Mouse (Mus musculus) lung, adult 2 months (tissue): Measurements from ENCODE around the gene Amfr. TPM values are rescaled to one million over a fixed set of nuclear protein-coding genes. Genes with fewer than 3 reads are reported as not detected.
A peak's percentile ranks its signal among the peaks of the same experiment; 100 is the strongest.

Experiments used
- DNase-seq: peaks from one replicate; pipeline ENCODE4 v3.0.0; 2022
- H3K4me1 ChIP-seq: fragments of 200-500 bp; 2 replicates; pipeline ENCODE4 v1.6.1; 2011; ENCODE audit warnings: low read length; ENCODE audit not compliant: control insufficient read depth, insufficient read depth
- H3K4me3 ChIP-seq: fragments of 200-500 bp; replicated peaks from 2 replicates; pipeline ENCODE3; 2011; ENCODE audit warnings: low read depth, mild to moderate bottlenecking, control low read depth, low read length; ENCODE audit errors: extremely low read depth
- CTCF ChIP-seq: fragments of 200-500 bp; IDR thresholded peaks from 2 replicates; pipeline ENCODE4 v1.5.1; 2011; ENCODE audit warnings: mild to moderate bottlenecking, low read length, control low read depth; ENCODE audit not compliant: insufficient read depth
- POLR2A ChIP-seq: fragments of 200-500 bp; IDR thresholded peaks from 2 replicates; pipeline ENCODE4 v1.6.1; 2011; ENCODE audit warnings: low read depth, mild to moderate bottlenecking, control low read depth, low read length, borderline replicate concordance; ENCODE audit errors: extremely low read depth
- WGBS: fragments of 180-500 bp; shearing (Covaris S2); methylation state at CpG from one replicate; pipeline ENCODE4 v1.1.7; 2018; 5-methylcytosine and 5-hydroxymethylcytosine counted together
- polyA plus RNA-seq: library from polyadenylated mRNA; depleted of rRNA; stranded (reverse); fragments of >200 nt; gene quantifications from 2 replicates; pipeline ENCODE4 v1.2.3, GENCODE M21; 2012; rRNA removed

Gene Amfr
- polyA plus RNA-seq = 120 and 134 TPM in 2 replicates

DNA sequence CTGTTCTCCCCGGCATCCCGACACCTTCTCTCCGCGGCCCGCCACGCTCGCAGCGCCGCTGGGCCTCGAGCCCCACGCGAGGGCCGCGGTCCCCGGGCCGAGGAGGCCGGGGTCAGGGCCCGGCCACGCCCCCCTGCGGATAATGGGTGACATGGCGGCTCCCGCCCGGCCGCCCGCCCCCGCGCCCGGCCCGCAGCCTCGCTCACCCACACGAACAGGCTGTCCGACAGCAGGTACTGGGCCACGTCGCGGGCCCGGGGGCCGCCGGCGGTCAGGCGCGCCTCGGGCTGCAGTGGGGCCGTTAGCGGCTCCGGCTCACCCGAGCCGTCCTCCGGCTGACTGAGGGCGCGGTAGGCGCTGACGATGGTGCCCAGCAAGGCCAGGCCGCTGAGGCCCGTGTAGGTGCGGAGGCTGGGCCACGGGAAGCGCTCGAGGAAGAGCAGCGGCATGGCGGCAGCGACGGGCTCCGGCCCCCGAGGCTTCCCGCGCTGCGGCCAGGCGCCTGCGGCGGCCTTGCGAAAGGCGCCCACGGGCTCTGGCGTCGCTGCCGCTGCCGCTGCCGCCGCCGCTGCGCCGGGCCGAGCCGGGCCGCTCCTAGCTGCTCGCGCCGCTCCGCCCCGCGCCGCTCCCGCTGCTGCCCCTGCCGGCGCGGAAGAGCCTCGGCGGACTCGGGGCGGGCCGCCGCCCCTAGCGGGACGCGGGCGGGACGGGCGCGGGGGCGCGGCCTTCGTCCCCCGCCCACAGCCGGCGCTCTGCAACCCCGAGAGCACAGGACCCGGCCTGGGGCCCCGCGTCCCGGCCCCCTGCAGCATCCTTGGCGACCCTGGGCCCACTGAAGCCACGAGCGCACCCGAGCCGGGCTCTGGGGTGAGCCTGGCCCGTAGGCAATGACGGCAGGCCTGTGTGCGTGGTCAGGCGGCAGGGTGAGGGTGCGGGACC lies at the start of gene Amfr:
TSS of gene Amfr (minus strand) at position 830 of the 939 bp plus-strand sequence.
- WGBS = under 1% methylated on average over 126 of the region's 130 CpGs
- peak; percentile 70 for DNase-seq
- peaks cover 11% of the 10 kb centered on the region for H3K4me1 ChIP-seq
- H3K4me3 ChIP-seq = peak within 1 kb of the TSS; percentile 78
- TF ChIP-seq POLR2A (no peak), CTCF (no peak)

DNA sequence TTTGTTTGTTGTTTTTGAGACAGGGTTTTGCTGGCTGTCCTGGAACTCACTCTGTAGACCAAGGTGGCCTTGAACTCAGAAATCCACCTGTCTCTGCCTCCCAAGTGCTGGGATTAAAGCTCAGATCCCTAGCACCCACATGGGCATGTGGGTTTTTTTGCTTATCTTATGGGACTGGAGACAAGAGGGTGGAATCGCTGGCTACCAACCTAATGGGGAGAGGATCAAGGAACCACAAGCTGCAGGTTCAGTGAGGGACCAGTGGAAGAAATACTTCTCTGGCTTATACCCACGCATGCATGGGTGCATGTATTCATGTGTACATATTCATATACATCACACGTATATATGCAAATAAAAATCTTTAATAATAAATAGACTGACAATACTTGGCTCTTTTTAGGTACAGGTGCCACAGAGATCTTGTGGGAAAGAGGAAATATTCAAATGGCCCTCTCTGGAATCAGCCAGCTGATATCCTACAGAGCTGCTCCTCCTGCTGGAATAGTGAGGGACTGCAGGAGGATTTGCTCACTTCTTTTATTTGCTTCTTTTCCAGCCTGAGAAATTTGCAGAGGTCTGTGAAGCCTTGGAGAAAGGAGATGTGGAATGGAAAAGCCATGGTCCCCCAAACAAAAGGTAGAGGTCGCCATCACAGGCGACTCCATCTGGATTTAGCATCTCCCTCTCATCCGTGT lies 44.7 kb upstream of the Amfr start:
- TF ChIP-seq CTCF (peak; percentile 30; the same call in 1 of the 2 replicates), POLR2A (no peak)
- Histone ChIP-seq H3K4me3 (no peak overlapping the region), H3K4me1 (no peaks in the 10 kb centered on the region)
- DNase-seq = peak; percentile 37
- WGBS = 66% methylated on average over 6 of the region's 6 CpGs

DNA sequence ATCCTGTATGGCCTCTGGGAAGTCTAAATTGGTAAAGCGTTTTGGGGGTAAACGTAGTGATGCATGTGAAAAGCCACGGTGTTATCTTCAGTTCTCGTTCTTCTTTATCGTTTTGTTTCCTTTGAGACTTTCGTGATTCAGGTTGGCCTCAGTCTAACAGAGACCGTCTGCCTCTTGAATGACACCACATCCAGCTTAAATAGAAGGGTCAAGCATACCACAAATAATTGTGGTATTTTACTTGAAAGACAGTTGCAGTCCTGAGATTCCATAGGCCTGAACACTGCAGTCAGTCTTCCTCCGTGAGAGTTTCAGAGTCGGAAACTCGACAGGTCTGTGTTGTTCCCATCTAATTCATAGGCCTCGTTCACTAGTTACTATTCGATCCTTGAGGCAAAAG lies 40.1 kb upstream of the Amfr start:
- WGBS = 82% methylated on average over 12 of the region's 12 CpGs
- no peaks in the 10 kb centered on the region for H3K4me1 ChIP-seq
- no peak overlapping the region for H3K4me3 ChIP-seq
- DNase-seq = no peak
- TF ChIP-seq POLR2A = no peak
- no peak for TF ChIP-seq CTCF

DNA sequence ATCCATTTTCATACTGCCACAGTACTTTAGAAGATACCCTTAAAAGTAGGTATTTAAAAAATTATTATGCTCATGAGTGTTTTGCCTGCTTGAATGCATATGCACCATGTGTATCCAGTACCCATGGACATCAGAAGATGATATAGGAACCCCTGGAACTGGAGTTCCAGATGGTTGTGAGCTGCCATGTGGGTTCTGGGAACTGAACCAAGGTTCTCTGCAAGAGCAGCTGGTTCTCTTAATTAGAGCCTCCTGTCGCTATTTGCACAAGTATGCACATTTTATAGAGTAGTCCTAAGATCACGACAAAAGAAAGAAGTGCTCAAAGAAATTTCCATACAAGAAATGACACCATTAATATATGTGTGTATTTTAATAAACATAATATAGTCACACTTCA lies 35.2 kb upstream of the Amfr start:
- TF ChIP-seq POLR2A (no peak), CTCF (no peak)
- no peak for DNase-seq
- H3K4me1 ChIP-seq = no peaks in the 10 kb centered on the region
- H3K4me3 ChIP-seq = no peak overlapping the region
- WGBS = 71% methylated on average over 2 of the region's 2 CpGs

DNA sequence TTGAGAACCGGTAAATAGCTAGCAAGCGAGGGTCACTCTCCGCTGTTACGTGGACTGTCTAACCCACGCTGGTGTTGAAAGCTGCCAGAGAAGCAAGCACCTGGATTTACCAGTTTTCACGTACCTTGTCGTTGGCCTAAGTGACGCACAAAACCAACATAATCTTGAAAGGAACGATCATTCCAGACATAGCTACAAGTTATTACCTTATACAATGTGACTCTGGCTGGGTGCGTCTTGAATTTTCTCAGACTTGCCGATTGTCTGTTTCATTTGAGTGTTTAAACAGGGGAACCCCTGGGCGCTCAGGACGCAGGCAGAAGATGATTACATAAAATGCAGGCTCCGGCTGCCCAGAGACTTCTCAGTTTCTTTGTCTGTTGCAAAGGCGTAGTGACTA lies 25.2 kb upstream of the Amfr start:
- peak; percentile 16 for DNase-seq
- TF ChIP-seq CTCF = no peak
- TF ChIP-seq POLR2A = no peak
- peak overlapping the region; percentile 87 for H3K4me3 ChIP-seq
- WGBS = 5% methylated on average over 15 of the region's 15 CpGs
- H3K4me1 ChIP-seq = peaks cover 12% of the 10 kb centered on the region

DNA sequence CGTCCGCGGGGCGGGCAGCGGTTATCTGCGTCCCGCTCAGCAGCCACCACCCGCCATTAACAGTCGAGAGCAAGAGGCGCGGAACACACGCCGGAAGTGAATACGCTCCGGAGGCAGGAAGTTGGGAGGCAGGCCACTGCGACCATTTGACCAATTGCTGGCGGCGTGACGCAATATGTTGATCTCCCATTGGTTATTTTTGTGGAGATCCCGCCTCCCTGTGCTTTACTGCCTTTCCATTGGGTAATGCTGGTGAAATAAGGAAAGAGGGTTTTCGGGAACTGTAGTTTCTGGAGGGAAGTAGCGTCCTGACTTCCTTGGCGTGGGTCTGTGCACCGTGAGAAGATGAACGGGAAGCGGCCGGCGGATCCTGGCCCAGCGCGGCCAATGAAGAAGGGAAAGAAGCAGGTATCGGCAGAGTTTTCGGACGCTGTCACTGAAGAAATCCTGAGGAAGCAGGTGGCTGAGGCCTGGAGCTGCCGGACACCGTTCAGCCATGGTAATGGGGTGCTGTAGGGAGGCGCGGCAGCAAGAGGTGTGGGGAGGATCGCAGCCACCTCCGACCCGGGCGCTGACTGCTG lies 24.4 kb upstream of the Amfr start, which contains the start of the genes Nudt21 and Ogfod1:
TSS of gene Nudt21 (minus strand) at position 88 of the 581 bp plus-strand sequence.
TSS of gene Ogfod1 (plus strand) at position 255 of the 581 bp plus-strand sequence.
- TF ChIP-seq POLR2A (peak; percentile 75), CTCF (no peak)
- under 1% methylated on average over 41 of the region's 41 CpGs for WGBS
- Histone ChIP-seq H3K4me1 (peaks cover 12% of the 10 kb centered on the region), H3K4me3 (peak within 1 kb of the TSS; percentile 87)
- DNase-seq = peak; percentile 89

DNA sequence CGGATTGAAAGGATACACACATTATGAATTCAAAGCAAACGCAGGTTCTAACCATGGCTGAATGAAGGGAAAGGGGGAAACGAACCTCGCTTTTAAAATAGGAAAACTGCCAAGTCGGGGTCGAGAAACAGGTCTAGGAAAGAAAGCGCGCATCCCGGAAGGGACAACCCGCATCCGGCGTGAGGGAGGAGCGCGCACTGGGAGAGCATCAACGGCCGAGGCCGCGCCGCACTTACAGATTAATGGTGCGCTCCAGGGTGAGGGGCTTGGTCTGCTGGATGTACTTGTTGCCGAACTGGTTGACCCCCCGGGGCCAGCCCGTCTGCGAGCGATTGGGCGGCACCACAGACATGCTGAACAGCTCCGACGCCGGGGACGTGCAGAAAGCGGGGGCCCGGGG lies 23.9 kb upstream of the Amfr start:
- Histone ChIP-seq H3K4me3 (peak overlapping the region; percentile 77), H3K4me1 (peaks cover 12% of the 10 kb centered on the region)
- WGBS = under 1% methylated on average over 29 of the region's 32 CpGs
- DNase-seq = peak; percentile 45

DNA sequence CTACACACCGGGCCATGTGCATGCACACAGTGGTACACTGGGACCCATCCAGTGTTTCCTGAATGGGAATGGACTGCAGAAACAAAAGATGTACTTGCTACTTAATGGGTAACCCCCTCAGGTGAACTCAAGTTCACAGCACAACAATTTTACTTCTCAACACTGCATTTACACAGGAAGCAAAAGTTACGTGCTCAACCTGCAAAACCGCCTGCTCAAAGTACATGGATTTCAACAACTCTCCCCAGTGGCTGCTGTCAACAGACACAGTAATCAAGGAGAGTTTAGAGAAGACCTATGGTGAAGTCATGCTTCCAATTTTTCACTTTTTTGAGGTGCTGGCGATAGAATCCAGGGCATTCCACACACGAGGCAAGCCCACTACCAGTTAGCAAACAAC lies 22.6 kb upstream of the Amfr start:
- H3K4me1 ChIP-seq = peaks cover 12% of the 10 kb centered on the region
- no peak overlapping the region for H3K4me3 ChIP-seq
- no peak for TF ChIP-seq CTCF
- TF ChIP-seq POLR2A = no peak
- no peak for DNase-seq
- WGBS = 50% methylated on average over 5 of the region's 5 CpGs

DNA sequence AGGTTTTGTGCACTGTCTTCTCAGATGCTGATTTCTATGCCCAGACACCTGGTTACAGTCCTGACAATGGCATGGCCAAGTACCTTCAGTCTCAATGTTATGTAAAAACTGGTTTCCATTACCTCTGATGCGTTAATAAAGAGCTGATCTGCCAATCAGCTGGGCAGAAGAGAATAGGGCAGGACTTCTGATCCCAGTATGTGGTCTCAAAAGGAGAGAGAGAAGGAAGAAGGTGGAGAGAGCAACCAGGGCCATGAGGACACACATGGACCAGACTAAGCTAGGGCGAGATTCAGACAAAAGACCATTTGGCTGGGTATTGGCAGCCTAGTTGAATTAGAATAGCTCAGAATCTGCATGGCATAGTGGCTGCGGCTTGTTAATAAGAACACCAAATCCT lies 21.0 kb upstream of the Amfr start:
- H3K4me1 ChIP-seq = peaks cover 12% of the 10 kb centered on the region
- 92% methylated on average over 3 of the region's 3 CpGs for WGBS
- DNase-seq = no peak
- TF ChIP-seq CTCF (no peak), POLR2A (no peak)
- no peak overlapping the region for H3K4me3 ChIP-seq
